Mouse (Mus musculus) small intestine, adult 2 months (tissue): ENCODE measurements at regions not wholly inside any gene's neighbourhood (a gene's known extent, or its start where the extent isn't known, plus 50 kb on each side); places are given as distances from the start of the nearest gene placed in this dataset.

Source experiments
- CTCF ChIP-seq: fragments of 200-500 bp; IDR thresholded peaks from 2 replicates; pipeline ENCODE4 v1.5.1; 2012; ENCODE audit warnings: low read depth, mild to moderate bottlenecking, control low read depth, inconsistent platforms, low read length, moderate library complexity, mixed read lengths; ENCODE audit not compliant: insufficient replicate concordance, insufficient read length; ENCODE audit errors: extremely low read depth
- POLR2A ChIP-seq: fragments of 200-500 bp; IDR thresholded peaks from 2 replicates; pipeline ENCODE4 v1.6.1; 2012; ENCODE audit warnings: low read depth, mild to moderate bottlenecking, control low read depth, inconsistent platforms, low read length, moderate library complexity

GRCm38 (mm10) chr5:149867926-149868325 is 150.5 kb upstream of the Rxfp2 start:
- no peak for TF ChIP-seq CTCF
- TF ChIP-seq POLR2A, result no peak
